Mouse (Mus musculus): ENCODE measurements at regions not wholly inside any gene's neighbourhood (a gene's known extent, or its start where the extent isn't known, plus 50 kb on each side); places are given as distances from the start of the nearest gene placed in this dataset.
"Not testable (repeated sequence)": the region's sequence is repeated elsewhere in the genome, so short reads cannot be mapped to it uniquely, and the experiment has no call there.

DNA sequence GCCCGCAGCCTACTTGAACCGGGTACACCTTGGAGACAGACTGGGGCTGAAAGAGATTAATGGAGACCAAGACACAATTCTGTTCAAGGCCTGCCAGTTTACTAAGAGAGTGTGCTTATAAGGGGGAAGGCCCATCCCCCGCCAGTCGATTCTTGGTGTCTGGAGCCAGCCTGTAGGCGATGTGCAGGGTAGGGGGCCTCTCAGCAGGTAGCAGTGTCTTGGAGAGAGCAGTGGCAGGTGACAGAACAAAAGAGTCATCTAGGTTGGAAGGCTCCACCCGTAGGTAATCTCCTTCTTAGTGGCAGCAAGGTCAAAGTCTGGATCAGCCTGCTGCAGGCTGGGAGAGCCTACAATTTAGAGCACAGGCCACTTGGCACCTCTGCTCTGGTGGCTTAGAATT lies 335.7 kb upstream of the Cwc22 start:
- not testable (repeated sequence) for H3K4me3 ChIP-seq (replicated peaks; ENCODE audit: low read length); ATAC-seq (ENCODE audit: low FRiP score); H3K9me3 ChIP-seq (ENCODE audit: control insufficient read depth, low read length); DNase-seq (ENCODE audit: low spot score); H3K27ac ChIP-seq; H3K4me2 ChIP-seq (replicated peaks); H3K27me3 ChIP-seq (ENCODE audit: control insufficient read depth, insufficient read depth, low read length); H3K36me3 ChIP-seq (replicated peaks; ENCODE audit: control insufficient read depth, insufficient read depth); H3K9ac ChIP-seq
- H3K4me1 ChIP-seq (replicated peaks; ENCODE audit: control insufficient read depth, insufficient read depth, low read length): peaks cover 10% of the 10 kb centered on the region; the same call in 1 of the 2 replicates
- WGBS: 56% methylated on average over 6 of the region's 6 CpGs

DNA sequence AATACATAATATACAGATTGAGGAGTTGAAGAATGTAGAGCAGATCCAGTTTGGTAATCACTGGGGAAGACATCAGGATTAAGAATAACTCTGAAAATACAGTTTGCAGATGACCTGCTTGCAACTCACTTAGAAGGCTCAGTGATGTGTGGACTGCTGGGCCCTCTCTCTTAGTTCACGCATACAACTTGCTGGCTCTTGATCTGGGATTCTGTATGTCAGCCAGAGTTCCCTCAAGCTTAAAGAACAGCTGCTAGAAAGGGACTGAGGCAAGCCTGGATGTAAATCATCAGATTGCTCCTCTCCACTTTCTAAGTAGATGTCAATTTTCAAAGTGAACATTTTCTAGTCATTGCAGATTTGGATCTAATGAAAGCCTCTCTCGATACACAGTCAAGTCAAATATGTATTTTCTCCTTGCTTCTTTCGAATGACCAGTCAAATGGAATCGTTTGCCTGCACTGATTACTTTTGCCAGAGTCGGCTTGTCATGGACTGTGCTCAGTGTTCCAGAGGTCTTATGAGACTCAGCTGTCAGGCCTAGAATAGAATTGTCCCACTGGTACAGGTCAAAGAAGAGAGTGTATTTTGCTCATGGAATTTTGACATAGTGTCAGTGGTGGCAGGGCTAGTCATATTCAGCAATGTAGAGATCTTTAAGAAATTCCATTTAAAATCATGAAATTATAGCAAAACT lies 334.2 kb upstream of the Cwc22 start:
- WGBS: 79% methylated on average over 5 of the region's 5 CpGs
- DNase-seq (ENCODE audit: low spot score): no peak

DNA sequence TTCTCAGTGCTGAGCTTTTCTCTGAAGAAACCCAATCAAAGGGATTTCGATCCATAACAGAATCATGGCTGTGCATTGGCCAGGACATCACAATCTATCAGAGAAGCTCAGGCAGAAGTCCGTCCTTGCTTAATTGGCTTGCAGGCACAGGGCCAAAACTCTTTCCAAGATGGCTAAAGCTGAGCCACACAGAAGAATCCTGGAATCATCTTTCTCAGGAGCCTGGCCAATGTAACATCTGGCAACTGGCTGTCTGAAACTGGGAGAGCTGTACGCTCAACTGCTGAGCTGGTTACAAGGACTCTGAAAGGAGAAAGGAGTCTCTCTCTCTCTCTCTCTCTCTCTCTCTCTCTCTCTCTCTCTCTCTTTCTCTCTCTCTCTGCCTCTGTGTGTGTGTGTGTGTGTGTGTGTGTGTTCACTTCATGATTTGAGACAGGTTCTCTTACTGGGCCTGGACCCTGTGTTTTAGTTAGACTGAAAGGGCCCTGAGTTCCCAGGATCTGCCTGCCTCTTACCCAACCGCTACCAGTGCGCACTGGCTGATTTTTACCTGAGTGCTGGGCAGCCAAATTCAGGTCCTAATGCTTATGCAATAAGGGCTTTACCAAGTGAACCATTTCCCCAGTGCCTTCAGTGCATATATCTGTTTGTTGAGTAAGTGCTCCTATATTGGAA lies 333.3 kb upstream of the Cwc22 start:
- Histone ChIP-seq H3K4me3 (replicated peaks; ENCODE audit: low read length) (no peak overlapping the region), H3K9ac (no peak overlapping the region), H3K27ac (0 out of 2 replicates have a peak overlapping the region, but pooled peaks have one; percentile 24), H3K4me2 (replicated peaks) (no peak overlapping the region), H3K27me3 (ENCODE audit: control insufficient read depth, insufficient read depth, low read length) (no peaks in the 10 kb centered on the region), H3K4me1 (replicated peaks; ENCODE audit: control insufficient read depth, insufficient read depth, low read length) (peaks cover 4% of the 10 kb centered on the region; the same call in 1 of the 2 replicates), H3K36me3 (replicated peaks; ENCODE audit: control insufficient read depth, insufficient read depth) (no peaks in the 10 kb centered on the region), H3K9me3 (ENCODE audit: control insufficient read depth, low read length) (no peaks in the 10 kb centered on the region)
- ATAC-seq (ENCODE audit: low FRiP score): peak; percentile 67; the same call in 1 of the 2 replicates
- WGBS: 74% methylated on average over 5 of the region's 5 CpGs
- peak; percentile 61 for DNase-seq (ENCODE audit: low spot score)

More for the DNA sequence above, 334.2 kb upstream of the Cwc22 start:
- Histone ChIP-seq H3K36me3 (replicated peaks; ENCODE audit: control insufficient read depth, insufficient read depth) (no peaks in the 10 kb centered on the region), H3K4me2 (replicated peaks) (no peak overlapping the region), H3K9me3 (ENCODE audit: control insufficient read depth, low read length) (no peaks in the 10 kb centered on the region), H3K27ac (no peak overlapping the region), H3K4me3 (replicated peaks; ENCODE audit: low read length) (no peak overlapping the region), H3K4me1 (replicated peaks; ENCODE audit: control insufficient read depth, insufficient read depth, low read length) (peaks cover 10% of the 10 kb centered on the region; the same call in 1 of the 2 replicates), H3K9ac (no peak overlapping the region), H3K27me3 (ENCODE audit: control insufficient read depth, insufficient read depth, low read length) (no peaks in the 10 kb centered on the region)
- no peak for ATAC-seq (ENCODE audit: low FRiP score)

DNA sequence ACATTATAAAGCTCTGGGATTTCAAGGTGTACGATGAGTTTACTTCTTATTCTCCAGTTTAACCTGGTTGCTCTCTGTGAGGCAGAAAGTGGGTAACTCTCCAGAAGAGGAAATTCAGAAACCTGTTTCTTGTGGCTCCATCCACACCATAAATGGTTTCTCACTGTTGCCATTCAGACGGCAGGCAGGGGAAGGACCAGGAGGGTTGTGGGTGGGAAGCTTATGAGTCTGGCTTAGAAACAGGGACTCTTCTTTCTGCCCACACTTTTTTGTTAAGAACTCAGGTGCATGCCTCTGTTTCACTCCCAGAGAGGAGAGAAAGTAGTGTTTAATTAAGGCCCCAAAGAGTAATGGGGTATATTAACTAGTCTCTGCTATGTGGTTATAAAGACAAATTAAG lies 332.5 kb upstream of the Cwc22 start:
- H3K4me2 ChIP-seq (replicated peaks): no peak overlapping the region
- no peaks in the 10 kb centered on the region for H3K9me3 ChIP-seq (ENCODE audit: control insufficient read depth, low read length)
- no peak overlapping the region for H3K27ac ChIP-seq
- ATAC-seq (ENCODE audit: low FRiP score) (no peak), DNase-seq (ENCODE audit: low spot score) (no peak)
- no peaks in the 10 kb centered on the region for H3K36me3 ChIP-seq (replicated peaks; ENCODE audit: control insufficient read depth, insufficient read depth)
- H3K4me3 ChIP-seq (replicated peaks; ENCODE audit: low read length): no peak overlapping the region
- WGBS: 92% methylated on average over 2 of the region's 2 CpGs
- peaks cover 3% of the 10 kb centered on the region; the same call in 1 of the 2 replicates for H3K4me1 ChIP-seq (replicated peaks; ENCODE audit: control insufficient read depth, insufficient read depth, low read length)
- H3K27me3 ChIP-seq (ENCODE audit: control insufficient read depth, insufficient read depth, low read length): no peaks in the 10 kb centered on the region
- no peak overlapping the region for H3K9ac ChIP-seq

DNA sequence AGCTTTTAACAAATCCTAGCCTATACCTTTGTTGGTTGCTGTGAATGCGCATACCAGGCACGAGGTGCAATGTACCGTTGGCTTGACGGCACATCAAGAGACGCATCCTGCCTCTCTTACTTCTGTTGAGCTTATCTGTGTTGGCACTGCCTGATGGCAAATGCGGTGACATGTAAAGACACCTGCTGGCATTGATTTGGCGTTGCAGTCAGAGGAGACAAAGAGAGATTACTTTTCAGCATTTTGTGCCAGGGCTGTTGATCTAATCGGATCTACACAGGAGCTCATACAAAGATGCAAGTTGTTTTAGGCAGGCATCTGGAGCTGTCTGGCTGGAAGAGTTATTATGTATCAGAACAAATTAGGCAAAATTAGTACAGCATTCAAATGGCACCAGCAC lies 331.5 kb upstream of the Cwc22 start:
- Histone ChIP-seq H3K36me3 (replicated peaks; ENCODE audit: control insufficient read depth, insufficient read depth) (no peaks in the 10 kb centered on the region), H3K27ac (no peak overlapping the region), H3K9ac (no peak overlapping the region), H3K9me3 (ENCODE audit: control insufficient read depth, low read length) (no peaks in the 10 kb centered on the region), H3K27me3 (ENCODE audit: control insufficient read depth, insufficient read depth, low read length) (no peaks in the 10 kb centered on the region), H3K4me3 (replicated peaks; ENCODE audit: low read length) (no peak overlapping the region), H3K4me1 (replicated peaks; ENCODE audit: control insufficient read depth, insufficient read depth, low read length) (peaks cover 3% of the 10 kb centered on the region; the same call in 1 of the 2 replicates), H3K4me2 (replicated peaks) (no peak overlapping the region)
- DNase-seq (ENCODE audit: low spot score): no peak
- WGBS: 68% methylated on average over 8 of the region's 8 CpGs
- peak; percentile 17; the same call in 1 of the 2 replicates for ATAC-seq (ENCODE audit: low FRiP score)

DNA sequence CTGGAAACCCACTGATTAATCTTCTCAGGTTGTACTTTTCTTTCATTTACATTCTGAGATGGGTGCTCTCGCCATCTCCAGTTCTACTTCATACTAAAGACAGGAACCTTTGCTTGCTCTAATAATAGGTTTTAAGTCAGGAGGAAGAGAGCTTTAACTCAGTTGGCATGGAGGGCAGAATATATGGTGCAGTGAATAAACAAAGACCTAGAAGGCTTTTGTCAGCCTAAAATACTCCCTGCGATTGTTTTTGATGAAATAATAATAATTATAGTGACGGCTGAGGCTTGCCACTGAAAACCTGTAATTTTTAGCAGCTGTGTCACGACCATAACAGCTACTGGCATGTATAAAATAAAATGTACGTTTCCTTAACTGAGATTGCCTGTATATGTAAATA lies 327.9 kb upstream of the Cwc22 start:
- no peak overlapping the region for H3K27ac ChIP-seq
- H3K9me3 ChIP-seq (ENCODE audit: control insufficient read depth, low read length): no peaks in the 10 kb centered on the region
- no peaks in the 10 kb centered on the region for H3K27me3 ChIP-seq (ENCODE audit: control insufficient read depth, insufficient read depth, low read length)
- no peak overlapping the region for H3K9ac ChIP-seq
- no peak for ATAC-seq (ENCODE audit: low FRiP score)
- H3K4me1 ChIP-seq (replicated peaks; ENCODE audit: control insufficient read depth, insufficient read depth, low read length): no peaks in the 10 kb centered on the region
- no peak overlapping the region for H3K4me2 ChIP-seq (replicated peaks)
- H3K4me3 ChIP-seq (replicated peaks; ENCODE audit: low read length): no peak overlapping the region
- no peak for DNase-seq (ENCODE audit: low spot score)
- WGBS: 88% methylated on average over 5 of the region's 5 CpGs
- H3K36me3 ChIP-seq (replicated peaks; ENCODE audit: control insufficient read depth, insufficient read depth): no peaks in the 10 kb centered on the region

DNA sequence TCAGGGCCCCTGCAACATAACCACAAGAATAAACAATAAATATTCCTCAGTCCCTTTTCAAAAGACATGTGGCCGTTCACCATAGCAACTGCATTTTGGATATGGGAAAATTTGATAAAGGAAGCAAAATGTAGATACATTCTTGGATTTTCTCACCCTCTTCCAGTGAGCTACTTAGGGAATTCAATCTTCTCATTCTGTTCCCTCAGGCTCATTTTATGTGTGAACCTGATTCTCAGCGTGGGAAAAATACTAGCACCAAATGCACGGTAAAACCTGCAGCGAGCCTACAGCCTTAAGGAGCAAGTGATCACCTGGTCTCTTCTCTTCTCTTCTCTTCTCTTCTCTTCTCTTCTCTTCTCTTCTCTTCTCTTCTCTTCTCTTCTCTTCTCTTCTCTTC lies 322.5 kb upstream of the Cwc22 start:
- no peaks in the 10 kb centered on the region for H3K36me3 ChIP-seq (replicated peaks; ENCODE audit: control insufficient read depth, insufficient read depth)
- 83% methylated on average over 4 of the region's 4 CpGs for WGBS
- no peak overlapping the region for H3K4me3 ChIP-seq (replicated peaks; ENCODE audit: low read length)
- DNase-seq (ENCODE audit: low spot score): no peak
- H3K9ac ChIP-seq: no peak overlapping the region
- no peak for ATAC-seq (ENCODE audit: low FRiP score)
- no peaks in the 10 kb centered on the region for H3K9me3 ChIP-seq (ENCODE audit: control insufficient read depth, low read length)
- no peaks in the 10 kb centered on the region for H3K27me3 ChIP-seq (ENCODE audit: control insufficient read depth, insufficient read depth, low read length)
- no peaks in the 10 kb centered on the region for H3K4me1 ChIP-seq (replicated peaks; ENCODE audit: control insufficient read depth, insufficient read depth, low read length)
- no peak overlapping the region for H3K4me2 ChIP-seq (replicated peaks)
- H3K27ac ChIP-seq: no peak overlapping the region

DNA sequence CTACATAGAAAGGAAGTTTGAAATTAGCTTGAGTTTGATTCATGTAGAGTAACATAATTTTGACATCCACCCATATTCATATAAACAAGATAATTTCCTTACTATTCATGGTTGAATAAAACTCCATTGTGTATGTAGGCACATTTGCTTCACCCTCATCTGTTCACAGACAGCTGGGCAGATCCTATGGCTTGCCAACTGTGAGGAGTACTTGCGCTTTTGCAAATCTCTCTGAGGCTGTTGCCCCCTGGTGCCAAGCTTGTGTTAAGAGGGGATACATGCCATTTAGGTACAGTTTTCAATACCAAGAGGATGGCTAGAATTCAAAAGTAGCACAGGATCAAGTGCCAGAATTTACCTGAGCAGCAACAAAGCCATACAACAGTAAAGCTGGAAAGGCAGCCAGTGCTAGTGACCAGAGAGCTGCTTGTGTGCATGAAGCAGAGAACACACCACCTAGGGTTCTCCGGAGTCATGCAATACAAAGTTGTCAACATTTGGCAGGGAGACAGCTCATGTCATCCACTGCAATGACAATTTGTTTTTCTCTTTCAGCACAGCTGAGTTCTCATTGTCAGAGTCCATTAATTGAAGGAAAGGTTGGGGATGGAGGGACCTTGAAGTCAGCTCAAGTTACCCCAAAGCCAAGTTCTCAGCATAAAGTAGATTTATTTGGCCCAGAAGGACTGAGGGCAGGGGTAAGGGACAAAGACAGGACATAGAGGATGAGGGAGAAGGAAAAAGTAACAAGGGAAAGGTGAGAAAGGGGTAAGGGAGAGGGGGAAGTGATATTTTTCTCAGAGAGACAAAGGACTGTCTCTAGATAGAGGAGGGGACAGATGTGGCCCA lies 321.6 kb upstream of the Cwc22 start:
- Histone ChIP-seq H3K9ac (no peak overlapping the region), H3K9me3 (ENCODE audit: control insufficient read depth, low read length) (no peaks in the 10 kb centered on the region), H3K27ac (no peak overlapping the region), H3K36me3 (replicated peaks; ENCODE audit: control insufficient read depth, insufficient read depth) (no peaks in the 10 kb centered on the region), H3K27me3 (ENCODE audit: control insufficient read depth, insufficient read depth, low read length) (no peaks in the 10 kb centered on the region), H3K4me1 (replicated peaks; ENCODE audit: control insufficient read depth, insufficient read depth, low read length) (no peaks in the 10 kb centered on the region), H3K4me2 (replicated peaks) (no peak overlapping the region), H3K4me3 (replicated peaks; ENCODE audit: low read length) (no peak overlapping the region)
- 75% methylated on average over 2 of the region's 2 CpGs for WGBS
- DNase-seq (ENCODE audit: low spot score) (no peak), ATAC-seq (ENCODE audit: low FRiP score) (peak; percentile 53; the same call in 1 of the 2 replicates)

DNA sequence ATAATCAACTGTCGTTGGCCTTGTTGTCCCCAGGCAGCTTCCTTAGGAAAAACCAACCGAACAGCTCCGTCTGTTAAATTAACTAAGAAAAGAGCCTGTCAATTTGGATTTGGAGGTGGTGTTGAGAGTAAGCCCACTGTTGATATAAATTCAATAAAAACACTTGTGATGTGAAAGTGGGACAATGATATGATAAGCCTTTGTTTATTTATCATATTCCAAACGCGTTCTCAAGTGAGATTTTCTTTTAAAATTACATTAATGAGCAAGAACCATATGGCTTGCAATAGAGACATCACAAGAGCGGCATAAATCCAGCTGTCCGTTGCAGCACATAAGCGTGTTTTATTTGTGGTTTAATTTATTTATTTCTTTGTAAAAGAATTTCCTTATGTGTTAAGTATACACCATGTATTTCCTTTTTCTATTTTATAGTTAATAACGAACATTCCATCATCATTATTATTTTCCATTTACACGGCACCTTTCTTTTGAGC lies 307.5 kb upstream of the Cwc22 start:
- Histone ChIP-seq H3K9me3 (ENCODE audit: control insufficient read depth, low read length) (no peaks in the 10 kb centered on the region), H3K4me1 (replicated peaks; ENCODE audit: control insufficient read depth, insufficient read depth, low read length) (no peaks in the 10 kb centered on the region), H3K27me3 (ENCODE audit: control insufficient read depth, insufficient read depth, low read length) (no peaks in the 10 kb centered on the region), H3K27ac (no peak overlapping the region), H3K36me3 (replicated peaks; ENCODE audit: control insufficient read depth, insufficient read depth) (no peaks in the 10 kb centered on the region), H3K9ac (no peak overlapping the region), H3K4me2 (replicated peaks) (no peak overlapping the region), H3K4me3 (replicated peaks; ENCODE audit: low read length) (no peak overlapping the region)
- WGBS: 74% methylated on average over 10 of the region's 10 CpGs
- ATAC-seq (ENCODE audit: low FRiP score): no peak
- no peak for DNase-seq (ENCODE audit: low spot score)

Data from hindbrain, embryonic 14.5 days (tissue).